Mouse (Mus musculus) fat pad, adult 2 months (tissue): ENCODE results near the gene Ica1.

Source experiments
- DNase-seq: peaks from one replicate; pipeline ENCODE4 v3.0.0-alpha.2; 2011; ENCODE audit warnings: low read depth, low spot score; ENCODE audit errors: extremely low read depth

Gene Ica1

DNA sequence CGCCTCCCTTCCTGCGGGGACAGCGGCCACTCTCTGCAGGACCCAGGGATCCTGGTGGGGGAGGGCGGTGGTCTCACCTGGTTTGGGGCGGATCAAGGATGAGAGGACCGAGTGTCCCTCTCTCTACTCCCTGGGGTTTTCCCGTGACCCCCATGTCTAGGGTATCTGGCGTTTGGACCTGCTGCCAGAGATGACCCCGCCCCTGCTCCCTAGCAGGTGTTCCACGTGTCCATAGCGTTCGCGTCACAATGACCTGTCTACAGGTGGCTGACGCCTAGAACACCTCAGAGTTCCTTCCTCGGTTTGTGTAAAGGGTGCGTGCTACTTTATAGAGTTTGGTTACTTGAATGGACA is at the start of gene Ica1:
TSS of gene Ica1 (minus strand) at position 193 of the 354 bp plus-strand sequence.
- no peak for DNase-seq

DNA sequence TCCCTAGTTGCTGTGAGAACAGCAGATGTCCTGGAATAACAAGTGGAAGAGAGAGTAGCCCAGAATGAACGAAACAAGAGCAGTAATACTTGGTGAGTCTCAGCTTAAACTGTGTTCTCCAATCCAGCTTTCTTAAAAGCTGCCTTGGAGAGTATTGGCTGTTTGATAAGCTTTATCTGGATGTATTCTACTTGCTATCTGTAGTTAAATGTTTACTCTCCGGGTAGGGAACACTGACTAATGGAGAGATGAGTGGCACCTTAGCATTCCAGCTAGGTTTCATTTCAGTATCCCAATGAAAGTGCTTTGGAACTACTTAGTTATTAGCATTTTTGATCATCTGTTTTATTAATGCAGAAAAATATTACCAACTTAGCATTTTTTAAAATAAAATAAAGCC is 41.6 kb upstream of the Ica1 start:
- no peak for DNase-seq

DNA sequence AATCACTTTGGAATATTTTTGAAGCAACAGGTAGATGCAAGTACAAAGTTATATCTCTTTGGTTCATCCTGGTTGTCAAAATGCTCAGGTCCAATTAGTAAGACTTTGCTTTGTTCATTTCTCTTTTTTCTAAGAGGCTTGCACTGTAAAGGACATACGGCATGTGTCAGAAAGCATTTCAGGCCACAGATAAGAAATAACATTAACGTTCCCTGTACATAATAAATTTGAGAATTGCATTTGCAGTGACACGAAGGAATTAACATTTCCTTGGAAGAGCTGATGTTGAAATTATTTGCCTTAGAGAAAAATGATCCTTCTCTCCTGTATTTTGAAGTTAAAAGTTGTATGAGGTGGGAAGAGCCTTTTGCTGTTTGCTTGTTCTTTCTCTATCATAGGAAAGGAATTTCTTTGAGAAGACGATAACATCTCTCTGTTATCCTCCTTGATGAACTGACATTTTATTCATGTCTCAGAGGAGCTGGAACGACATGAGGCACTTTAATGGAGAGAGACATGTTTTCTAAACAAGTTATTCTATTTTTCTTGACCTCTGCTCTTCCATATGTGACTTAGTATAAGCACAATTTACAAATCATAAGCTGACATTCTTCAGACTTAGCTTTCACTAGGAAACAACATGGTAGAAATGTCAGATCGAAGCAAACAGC is 36.2 kb upstream of the Ica1 start:
- DNase-seq = no peak

DNA sequence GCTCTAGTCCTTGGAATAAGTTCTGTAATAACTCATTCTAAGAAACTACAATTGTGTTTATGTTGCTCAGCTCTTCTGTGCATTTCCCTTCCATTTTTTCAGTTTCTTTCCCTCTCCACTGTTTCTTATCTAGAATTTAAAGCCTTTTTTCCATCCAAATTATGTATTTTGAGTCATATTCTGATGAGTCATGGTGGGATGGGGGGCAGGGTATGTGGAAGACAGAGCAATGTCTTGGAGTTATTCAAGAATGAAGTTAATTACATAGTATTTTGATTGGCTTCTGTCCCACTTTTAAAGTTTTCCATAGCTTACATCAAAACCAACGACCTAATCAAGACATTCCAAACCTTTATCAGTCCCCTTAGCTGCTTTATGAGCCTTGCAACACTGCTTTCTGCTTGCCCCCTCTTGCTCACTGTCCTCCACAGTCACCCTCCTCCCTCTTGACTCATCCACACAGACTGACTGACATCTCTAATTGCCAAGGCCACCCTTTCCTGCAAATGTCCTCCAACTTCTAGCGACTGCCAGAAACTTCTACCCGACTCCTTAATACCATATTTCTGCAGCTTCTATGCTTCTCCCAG is 24.4 kb upstream of the Ica1 start:
- DNase-seq = no peak

DNA sequence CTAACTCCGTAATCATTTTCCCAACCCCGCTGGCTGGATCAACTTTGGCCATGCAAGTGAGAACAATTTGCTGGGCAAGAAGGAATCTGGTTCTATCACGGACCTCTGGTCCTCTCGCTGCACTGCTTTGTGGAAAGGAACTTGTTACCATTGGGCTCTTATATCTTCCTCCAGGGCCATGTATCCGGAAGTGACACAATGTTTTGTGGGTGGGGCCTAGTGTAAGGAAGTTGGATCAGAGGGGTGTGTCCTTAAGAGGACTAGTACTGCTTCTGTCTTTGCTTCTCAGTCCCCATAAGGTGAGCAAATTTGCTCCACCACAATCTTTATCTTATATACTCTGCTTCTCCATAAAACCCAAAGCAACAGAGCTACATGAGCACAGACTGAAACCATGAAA is 14.1 kb upstream of the Ica1 start:
- DNase-seq = no peak

DNA sequence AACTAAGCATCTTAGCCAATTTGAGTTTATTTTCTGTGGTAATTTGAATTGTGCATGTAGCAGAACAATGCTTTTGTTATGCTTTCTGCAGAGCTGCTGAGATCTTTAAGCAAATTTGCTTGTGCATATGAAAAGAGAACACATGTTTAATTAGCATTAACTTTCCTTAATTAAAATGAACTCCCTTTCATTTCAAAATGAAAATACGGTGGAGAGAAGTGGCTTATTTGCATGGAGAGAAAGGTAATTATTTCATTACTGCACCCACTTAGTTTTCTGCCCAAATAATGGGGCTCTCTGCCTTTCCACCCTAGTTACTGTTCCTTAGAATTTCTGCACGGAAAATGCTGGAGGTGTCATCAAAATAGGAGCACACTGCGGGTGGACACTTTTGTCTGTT is 13.5 kb upstream of the Ica1 start:
- no peak for DNase-seq

DNA sequence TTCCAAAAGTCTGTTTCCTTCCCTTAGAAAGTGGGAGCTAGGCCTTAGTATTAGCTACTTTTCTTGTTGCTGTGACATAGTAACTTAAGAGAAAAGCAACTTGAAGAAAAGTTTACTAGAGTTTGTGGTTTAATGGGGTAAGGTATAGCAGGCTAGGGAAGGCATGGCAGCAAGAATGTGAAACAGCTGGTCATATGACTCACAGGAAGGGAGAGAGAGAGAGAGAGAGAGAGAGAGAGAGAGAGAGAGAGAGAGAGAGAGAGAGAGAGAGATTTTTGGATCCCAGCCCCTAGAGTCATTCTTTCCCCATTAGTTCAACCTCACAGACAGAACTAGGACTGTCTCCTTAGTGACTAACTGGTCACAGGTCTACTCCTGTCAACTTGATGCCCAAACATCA is 2.3 kb upstream of the Ica1 start:
- no peak for DNase-seq

DNA sequence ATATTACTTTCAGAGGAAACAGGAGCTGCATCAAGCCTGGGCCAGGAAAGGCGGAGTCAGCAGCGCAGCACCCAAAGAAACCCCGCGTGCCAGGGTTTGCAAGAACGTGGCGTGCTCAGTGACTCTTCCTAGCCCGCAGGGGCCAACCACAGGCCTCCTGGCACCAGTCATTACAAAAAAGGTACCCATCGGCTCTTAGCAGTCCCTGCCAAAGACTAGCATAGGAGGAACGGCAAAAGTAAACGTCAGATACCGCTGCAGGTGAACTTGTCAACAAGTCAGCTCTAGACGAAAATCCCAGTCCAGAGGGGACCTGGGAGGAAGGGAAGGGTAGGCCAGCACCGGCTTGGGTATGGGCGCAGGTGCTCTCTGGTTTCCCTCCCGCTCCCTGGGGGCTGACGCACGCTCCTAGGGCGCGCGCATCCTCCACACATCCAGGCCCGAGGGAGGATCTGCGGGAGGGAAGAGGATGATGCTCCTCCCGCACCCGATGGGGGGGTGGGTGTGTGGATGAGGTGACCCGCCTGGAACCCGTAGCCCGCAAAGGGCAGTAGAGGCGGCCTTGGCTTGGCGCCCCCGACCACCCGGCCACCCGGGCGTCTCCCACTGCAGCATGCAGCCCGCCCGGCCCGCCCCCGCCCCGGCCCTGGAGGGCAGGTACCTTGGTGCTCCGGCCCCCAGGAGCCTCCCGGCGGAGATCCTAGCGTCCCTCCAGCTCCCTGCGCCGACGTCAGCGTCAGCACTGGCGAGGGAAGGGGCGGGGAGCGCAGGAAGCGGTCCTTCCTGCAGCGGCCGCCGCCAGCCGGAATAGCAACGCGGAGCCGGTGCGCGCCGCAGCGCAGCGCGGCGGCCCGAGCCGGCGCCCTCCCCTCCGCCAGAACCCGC is 635 bp downstream of the Ica1 start:
- DNase-seq = no peak

DNA sequence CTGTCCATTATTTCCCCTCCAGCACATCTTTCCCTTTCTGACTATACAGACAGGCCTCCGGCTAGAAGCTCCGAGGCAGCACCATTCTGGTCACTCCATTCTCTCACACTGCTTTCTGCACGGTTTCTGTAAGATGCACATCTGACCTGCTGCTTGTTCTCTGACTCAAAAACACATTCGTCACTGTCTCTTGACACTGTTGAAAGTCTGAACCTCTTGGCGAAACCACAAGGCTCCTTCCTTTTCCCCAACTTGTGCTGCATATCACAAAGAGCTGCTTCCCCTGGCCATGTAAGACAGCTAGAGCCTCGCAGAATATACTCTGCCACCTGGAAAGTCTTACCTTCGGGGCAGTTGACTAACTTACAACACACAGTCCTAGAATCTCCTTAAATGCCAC is 6.7 kb downstream of the Ica1 start:
- DNase-seq = no peak

DNA sequence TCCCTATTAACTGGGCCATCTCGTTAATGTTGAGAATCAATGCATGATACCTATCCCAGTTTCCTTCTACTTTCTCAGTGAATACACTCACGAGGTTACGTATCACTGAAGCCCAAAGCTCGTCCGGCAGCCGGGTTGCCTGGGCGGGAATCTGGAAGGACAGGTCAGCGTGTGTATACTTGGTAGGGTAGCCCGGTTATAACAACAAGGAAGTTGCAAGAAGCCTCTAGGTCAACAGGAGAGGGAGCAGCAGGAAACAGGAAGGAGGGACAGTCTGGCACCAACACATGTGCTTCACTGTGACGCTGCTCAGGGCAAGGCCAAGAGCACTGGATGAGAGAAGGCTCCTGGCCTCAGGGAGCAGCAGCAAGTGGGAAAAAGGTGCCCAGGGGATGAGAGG is 7.9 kb downstream of the Ica1 start:
- DNase-seq = no peak

DNA sequence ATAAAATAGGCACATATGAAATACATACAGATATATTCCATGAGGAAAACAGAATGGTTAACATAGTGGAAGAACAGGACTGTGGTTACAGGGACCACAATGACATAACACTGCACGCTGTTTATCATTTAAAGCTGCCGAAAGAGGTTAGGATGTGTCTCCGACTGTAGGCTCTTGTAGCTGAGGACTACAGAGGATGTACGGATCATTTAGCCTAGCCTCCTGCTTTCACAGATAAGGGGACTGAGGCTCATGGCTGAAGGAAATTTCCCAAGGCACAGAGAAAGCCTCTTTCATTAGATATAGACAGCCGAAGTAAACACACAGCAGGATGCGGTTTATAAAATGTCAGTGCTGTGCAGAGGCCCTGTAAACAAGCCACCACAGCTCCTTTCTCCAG is 8.5 kb downstream of the Ica1 start:
- no peak for DNase-seq

DNA sequence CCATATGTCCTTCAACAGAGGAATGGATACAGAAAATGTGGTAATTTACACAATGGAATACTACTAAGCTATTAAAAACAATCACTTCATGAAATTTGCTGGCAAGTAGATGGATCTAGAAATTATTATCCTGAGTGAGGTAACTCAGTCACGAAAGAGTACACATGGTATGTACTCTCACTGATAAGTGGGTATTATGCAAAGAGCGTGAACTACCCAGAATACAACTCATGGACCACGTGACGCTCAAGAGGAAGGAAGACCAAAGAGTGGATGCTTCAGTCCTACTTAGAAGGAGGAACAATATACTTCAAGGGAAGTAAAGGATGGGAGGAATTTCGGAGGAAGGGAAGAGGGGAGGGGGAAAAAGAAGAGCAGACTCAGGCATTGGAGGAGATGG is 11.6 kb downstream of the Ica1 start:
- DNase-seq = no peak

DNA sequence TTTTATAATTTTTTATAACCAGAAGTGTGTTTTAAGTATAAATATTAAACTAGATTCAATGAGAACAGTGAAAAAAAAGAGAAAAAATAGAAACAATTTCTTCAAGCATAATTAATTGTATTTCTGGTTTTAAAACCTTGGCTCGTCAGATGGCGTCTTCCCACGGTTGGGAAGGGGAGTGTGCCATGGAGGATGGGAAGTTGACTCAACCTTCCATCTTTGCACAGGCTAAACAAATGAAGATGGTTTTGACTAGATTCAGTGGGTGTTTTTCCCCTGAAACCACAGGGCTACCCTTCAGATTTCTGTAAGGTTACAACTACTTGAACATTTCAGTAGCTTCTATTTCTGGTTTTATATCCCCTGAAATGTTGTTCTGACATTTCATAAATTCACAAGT is 12.5 kb downstream of the Ica1 start:
- no peak for DNase-seq

DNA sequence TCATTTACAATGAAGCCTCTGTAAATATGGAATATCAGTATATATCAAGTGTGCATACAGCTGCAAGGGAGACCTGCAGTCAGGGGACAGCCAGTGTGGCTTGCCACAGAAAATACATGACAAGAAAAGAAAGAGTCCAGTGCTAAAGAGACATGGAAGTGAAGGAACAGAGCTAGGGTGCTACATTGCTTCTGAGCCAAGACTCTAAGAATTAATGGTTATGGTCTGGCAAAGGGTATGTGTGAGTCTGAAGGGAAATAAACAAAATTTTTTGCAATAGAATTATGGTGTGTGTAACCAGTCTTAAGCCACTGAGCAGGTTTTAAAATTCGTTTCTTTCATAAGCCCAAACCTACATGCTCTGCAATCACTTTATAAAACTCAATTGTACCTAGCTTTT is 13.2 kb downstream of the Ica1 start:
- no peak for DNase-seq

DNA sequence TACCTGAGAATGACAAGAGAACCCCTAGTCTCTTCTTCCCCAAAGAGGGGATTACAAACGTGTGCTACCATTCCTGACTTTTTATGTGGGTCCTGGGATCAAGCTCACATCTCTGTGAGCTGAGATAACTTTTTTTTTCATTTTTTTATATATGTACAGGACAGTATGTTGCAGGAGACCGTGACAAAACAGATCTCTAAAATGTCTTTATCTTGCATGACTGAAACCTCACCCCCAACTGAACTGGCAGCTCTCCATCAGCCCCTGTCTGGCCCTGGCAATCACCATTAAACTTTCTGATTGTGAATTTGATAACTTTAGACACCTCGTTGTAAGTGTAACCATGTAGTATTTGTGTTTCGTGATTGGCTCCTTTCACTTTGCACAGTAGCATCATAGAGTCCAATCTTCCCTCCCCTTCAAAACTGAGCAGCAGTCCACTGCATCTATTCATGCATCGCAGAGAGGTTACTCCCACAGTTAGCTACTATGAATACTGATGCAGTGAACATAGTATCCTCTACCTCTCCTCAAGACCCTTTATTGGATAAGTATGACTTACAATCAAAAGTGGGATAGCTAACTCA is 17.5 kb downstream of the Ica1 start:
- no peak for DNase-seq

DNA sequence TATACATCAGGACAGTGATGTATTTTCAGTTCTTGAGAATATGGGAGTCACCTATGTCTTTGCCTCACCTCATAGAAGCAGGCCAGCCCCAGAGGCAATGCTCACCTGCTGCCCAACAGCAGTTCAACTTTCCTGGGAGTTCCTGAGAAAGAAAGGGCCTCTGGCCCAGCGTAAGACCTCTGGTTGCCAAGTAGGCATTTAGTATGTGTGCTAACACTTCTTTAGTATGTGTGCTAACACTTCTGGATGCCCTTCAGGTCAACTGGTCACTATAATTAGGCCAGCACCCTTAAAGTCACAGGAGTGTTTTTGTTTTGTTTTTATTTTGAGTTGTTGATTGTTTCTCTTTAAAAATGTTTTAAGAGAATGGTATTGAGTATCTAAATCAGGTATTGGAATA is 18.4 kb downstream of the Ica1 start:
- no peak for DNase-seq

DNA sequence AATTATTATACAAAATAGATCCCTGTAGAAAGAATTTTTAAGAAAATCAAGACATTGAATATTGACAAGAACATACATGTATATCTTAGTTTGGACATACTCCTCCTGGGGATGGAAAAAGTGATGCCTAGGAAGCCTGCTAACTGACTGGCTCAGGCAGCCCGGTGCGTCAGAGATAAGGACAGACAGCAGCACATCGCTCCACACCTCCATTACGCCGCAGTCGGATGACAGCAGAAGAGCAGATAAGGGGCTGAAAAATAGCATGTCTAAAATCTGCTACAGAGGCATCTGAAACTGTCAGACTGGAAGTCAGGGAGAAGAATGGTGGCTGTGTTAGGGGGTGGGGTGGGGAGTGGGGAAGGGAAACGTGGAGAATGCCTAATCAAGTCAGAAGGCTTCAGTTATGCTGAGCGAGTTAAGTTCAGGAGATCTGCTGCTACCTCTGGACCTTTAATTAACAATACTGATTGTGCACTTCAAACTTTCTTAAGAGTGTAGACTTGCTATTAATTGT is 22.5 kb downstream of the Ica1 start:
- no peak for DNase-seq

DNA sequence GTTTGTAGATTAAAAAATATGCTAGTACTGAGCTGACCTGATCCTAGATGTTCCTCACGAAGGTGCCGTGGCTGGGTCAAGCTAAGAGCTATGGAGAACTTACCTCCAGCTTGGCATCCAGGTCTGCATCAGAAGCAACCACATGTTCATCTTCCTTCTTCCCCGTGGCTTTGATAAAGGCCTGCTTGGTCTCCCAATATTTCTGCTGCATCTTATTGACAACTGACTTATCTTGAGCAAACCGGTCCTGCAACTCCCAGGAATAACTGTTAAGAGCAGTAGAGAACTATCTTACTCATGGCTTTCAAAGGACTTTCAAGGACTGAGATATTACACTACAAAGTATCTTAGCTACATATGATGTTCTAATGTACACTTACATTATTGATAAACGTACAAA is 23.8 kb downstream of the Ica1 start:
- no peak for DNase-seq

DNA sequence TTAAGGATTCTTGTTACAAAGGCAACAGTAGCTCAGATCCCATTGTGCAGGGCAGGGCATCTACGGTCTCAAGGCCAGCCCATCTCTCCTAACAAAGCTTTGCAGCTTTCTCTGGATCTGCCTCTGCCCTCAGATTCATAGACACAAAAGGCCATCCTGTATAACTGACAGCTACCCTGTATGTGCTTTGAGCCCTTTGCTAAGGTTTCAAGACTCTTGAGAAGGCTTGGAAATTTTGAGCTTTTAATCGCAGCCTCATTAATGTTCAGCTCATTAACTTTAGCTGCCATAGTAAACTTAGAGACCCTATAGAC is 24.6 kb downstream of the Ica1 start:
- DNase-seq = no peak

DNA sequence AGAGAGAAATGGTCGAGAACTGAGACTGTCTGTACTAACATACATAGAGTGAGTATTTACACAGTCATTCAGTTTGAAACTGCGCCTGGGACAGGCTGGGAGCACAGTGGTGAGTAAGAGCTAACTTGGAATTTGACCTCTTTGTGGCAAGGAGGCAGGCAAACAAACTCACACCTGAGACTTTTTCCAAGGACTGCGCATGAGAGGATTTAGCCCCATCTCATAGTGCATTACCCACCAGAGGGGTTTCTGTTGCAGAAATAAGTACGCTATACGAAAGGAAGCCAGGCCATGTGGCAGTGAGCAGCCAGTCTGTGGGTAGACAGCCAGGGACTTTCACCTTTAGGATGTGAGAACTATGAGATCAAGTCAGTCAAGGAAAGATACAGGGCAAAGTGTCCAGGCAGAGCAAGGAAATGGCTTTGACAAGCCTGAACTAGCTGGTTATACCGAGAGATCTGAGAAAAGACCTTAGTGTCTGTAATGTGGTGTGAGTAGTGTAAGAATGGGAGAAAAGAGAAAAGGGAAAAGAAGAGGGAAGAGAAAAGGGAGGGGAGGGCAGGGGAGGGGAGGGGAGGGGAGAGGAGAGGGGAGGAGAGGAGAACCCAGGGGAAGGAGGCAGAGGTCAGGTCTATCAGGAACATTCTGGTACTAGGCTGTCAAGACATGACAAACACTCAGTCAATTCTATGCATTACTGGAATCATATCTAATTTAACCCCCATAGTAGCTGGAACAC is 25.1 kb downstream of the Ica1 start:
- DNase-seq = no peak

DNA sequence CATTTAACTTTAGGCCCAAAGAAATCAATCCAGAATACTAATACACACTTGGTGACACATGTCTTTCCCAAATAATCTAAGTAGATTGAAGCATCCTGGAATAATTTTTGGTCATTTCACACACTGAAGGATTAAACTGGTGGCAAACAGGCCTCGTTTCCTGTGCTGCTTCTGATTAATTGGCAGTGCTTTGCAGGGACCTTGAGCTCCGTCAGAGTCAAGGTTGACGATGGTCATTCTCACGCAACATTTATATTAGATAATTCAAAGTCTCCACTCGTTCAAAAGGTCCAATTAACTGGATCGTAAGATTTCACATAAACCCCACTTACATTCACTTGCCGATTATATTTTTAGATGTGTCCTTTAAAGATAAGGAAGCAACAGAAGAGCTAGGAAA is 33.4 kb downstream of the Ica1 start:
- DNase-seq = no peak
